Mouse (Mus musculus) thymus, postnatal 10 days (tissue): ENCODE results near the gene Pfkfb3.
"Not testable (repeated sequence)": the region's sequence is repeated elsewhere in the genome, so short reads cannot be mapped to it uniquely, and the experiment has no call there.

Experiments used
- DNase-seq, 2 experiments: peaks; one replicate each; pipeline ENCODE4 v3.0.0; 2021; ENCODE audit warnings: low spot score in 2 of 2

Gene Pfkfb3

DNA sequence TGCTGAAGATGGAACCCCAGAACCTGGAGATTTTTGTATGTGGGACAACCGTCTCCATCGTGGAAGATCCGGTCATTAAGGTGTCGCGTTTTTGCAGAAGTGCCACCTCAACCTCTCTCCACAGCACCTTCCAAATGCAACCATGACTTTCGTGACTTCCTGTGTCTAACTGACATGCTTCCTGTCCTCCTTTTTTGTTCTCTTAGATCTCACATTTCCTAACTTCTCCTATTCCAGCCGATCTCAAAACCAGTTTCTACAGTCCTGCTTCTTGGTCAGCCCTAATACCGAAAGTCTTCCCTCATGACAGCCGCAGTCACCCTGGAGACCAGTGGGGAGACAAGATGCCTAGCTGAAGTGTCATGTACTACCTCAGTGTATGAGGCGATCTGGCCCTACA, 5.4 kb downstream of the Pfkfb3 start:
- DNase-seq: peak in 1 of 2 experiments; percentile 31

DNA sequence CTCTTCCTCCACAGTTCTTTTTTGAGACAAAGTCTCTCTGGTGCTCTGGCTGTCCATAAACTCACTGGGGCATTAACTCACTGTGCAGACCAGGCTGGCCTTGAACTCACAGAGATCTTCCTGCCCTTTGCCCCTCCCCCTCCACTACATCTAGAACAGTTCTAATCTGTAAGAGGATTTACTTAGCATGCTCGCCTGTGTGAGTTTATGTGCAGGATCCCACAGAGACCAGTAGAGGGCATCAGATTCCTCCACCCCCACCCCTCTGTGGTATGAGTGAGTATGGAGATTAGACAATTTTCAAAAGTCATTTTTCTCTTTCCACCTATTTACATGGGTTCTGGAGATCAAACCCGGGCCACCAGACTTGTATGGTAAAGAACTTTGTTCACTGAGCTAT, 6.3 kb downstream of the Pfkfb3 start:
- peak; percentile 55 to 56 for DNase-seq

DNA sequence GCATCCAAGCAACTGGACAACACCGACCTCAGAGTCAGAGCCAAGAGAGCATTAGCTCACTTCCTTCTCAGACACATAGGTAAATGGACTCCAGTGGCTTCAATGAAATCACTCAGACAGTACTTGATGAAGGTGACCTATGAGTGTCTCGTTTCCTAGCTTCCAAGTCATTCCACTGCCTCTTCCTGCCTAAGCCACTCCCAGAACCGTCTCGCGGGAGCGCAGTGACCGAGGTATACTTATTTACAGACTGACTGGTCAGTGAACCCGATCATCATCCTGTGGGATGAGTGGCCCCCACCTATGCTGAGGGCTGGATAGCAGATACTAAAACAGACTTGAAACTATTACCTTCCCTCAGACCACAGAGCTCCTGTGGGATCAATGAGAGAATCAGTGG, 7.8 kb downstream of the Pfkfb3 start:
- DNase-seq: no peak

DNA sequence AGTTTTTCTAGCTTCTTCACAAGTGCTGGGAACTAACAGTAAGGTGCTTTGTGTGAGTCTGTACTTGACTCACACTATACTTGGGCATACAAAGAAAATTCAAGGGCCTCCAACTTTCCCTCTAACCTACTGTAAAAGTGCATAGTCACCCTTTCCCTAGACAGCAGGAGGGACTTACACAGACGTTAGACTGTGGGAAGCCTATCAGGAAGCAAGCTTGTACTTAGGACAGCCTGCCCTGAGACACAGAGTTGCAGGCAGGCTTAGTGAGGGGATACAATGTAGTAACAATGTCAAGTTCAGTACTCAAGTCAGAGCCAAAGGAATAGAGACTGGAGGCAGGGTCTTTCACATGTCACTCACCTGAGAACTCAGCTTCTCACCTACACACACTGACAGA, 8.5 kb downstream of the Pfkfb3 start:
- no peak for DNase-seq

DNA sequence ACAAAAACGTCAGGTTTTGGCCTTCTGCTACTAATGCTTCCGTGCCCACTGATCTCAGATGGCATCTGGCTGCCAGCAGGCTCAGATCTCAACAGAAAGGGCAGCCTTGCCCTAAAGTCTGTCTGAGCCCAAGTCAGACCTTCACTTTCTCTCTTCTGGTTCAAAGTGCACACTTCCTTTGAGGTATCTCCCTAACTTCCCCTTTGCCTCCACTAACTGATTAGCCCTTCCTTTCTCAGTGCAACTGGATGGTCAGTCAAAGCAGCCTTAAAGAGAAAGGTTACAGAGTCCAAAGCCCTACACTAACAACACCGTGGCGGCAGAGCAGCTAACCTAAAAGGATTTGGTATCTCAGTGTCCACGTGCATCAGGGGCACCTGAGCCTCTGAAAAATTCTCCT, 9.5 kb downstream of the Pfkfb3 start:
- no peak for DNase-seq

DNA sequence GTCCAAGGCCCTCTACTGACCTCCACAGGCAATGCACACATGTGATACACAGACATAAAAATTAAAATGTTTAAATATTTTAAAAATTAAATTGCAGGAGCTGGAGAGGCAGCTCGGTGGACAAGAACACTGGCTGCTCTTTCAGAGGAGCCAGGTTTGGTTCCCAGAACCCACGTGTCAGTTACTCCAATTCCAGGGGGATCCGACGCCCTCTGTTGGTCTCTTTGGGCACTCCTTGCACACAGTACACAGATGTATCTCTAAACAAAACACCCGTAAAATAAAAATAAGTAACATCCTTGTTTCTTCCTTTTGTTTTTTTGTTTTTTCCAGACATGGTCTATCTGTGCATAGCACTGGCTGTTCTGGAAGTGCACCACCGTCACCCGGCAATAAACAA, 10.7 kb downstream of the Pfkfb3 start:
- no peak for DNase-seq

DNA sequence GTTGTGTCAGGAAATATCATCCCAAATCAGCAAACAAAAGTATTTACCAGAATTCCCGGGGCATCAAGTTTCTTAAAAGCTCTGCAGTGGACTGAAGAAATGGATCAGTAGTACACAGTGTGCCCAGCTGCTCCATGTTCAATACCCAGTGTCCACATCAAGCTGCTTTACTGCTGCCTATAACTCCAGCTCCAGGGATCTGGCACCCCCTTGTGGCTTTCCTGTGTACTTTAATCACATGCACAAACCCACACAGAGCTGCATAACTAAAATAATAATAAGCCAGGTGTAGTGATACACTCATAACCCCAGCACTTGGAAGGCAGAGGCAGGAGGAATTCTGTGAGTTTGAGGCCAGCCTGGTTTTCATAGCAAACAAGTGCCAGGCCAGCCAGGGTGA, 11.2 kb downstream of the Pfkfb3 start:
- peak; percentile 35 to 72 for DNase-seq

DNA sequence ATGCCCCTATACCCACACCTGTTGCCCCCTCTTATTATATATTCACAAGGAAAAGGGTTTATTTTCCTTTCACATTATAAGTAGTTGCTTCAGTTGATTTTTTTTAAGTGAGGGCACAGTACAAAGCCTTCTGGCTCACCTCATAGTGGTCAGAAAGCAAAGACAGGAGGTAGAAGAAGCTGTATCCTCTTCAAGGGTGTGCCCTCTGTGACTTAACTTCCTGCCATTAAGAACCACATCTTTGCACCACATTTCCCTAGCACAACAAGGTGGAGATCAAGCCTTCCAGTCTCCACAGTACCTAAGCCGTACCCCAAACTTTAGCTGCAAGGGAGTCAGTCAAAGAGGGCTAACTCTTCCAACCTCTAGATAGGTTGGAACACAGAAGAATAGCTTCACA, 11.8 kb downstream of the Pfkfb3 start:
- DNase-seq: no peak

DNA sequence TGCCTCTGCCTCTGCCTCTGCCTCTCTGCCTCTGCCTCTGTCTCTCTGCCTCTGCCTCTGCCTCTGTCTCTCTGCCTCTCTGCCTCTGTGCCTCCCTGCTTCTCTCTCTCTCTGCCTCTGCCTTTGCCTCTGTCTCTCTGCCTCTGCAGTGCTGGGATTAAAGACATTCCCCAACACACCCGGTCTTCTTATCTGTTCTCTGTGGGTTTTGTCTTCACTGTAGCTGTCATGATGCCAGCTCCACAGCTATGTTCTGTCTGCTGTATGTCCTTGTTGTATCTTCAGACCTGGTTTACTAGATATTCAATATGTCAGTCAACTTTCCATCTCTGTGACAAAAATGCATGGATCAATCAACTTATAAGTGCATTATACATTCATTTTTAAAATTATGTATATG, 12.3 kb downstream of the Pfkfb3 start:
- not testable (repeated sequence) for DNase-seq

DNA sequence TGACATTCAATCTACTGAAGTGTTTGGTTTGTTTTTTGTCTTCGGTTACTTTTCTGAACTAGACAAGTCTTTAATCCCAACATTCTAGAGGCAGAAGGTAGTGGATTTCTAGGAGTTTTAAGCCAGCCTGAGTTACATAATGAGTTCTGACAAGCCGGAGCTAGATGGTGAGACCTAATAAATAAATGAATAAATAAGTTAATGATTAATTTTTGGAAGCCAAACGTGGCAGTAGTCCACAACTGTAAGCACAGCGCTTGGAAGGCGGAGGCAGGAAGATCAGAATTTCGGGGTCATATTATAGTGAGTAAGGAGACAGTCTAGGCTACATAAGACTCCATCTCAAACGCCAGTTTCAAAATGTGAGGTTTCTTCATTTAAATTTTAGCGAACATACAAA, 17.9 kb downstream of the Pfkfb3 start:
- no peak for DNase-seq

DNA sequence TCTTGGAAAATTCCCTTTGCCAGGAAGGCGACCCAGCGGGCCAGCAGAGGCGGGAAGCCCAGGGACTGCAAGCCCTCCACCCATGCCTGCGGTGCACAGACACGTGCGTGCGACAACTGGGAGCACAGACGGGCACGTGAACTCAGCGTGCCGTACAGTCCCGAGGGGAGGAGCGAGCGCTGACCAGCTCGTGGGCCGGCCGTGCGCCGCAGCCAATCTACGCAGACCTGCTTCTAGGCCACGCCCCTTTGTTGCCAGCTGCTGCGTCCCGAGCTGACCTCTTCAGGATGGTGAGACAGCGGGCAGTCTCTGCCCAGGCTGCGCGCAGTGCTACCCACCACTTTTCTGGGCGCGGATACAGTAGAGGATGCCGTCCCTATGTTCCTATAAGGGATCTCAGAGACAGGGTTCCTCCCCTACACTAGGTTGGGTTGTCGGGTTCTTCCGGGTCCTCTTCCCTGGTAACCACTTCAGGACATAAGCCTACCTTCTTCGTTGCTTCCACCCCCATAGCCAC, 18.4 kb downstream of the Pfkfb3 start:
- DNase-seq: peak; percentile 37 to 43

DNA sequence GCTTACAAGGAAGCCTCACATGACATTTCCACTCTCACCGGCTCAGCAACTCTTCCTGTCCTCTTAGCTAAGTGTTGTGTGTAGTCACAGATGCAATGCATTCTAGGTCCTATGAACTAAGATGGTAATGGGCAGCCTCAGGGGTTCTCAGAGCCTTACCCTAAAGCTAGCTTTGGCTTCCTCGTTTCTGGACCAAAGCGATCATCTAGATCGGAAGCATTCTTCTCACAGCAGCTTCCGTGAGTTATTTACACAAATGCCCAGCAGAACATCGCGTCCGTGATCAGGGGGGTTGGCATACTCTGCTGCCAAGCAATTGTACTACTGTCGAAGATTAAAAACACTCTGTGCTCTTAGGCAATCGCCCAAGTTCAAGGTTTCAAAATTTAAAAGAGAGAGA, 19.1 kb downstream of the Pfkfb3 start:
- DNase-seq: no peak

DNA sequence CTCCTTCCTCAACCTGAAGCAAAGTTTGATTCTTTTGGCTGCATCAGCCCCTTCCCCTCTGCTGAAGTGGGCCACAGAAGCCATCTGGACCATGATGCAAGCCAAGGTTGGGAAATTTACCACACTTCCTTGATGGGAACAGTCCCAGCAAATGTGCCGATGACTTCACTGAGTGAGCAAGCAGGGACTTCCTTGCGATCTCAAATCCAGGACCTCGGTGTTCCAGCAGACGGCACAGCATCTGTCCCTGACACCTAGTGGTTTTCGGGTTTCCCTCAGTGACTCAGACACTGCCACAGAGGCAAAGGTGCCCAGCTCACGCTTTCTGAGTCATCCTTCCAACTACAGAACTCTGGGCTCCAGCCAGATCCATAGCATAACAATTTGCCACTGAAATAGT, 23.8 kb downstream of the Pfkfb3 start:
- no peak for DNase-seq

DNA sequence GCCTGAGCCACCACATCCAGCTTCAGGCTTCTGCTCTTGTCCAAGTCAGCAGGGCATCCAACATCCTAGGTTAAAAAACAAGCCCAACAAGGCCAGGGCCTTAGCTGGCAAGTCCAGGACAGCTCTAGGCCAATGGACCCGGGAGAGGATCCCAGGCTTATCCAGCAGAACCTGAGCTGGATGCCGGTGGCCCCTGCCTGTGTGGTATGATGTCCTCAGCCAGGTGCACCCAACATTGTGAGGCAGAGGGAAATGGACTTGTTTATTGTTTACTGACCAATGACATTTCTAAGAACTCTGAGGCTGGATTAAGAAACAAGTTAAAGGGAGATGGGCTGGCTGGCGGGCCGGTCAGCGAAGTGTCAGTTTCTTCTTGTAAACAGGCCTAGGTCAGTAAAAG, 27.8 kb downstream of the Pfkfb3 start:
- DNase-seq: no peak

DNA sequence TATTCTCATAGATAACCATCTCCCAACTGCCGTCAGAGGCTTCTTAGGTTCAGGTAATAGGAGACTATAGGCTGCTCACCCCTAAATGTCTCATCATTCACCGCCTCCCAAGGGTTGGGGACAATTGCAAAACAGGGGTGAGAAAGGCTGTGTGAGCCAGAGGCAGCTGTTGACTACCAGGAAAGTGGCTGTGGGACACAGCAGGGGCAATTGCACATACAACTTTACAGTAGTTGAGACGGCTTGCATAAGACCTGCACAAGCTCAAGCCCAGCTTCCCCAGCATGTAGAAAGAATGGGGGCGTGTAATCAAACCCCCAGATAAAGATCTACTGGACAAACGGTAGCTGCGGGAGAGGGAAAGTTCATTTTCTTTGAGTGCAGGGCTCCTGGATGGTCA, 29.1 kb downstream of the Pfkfb3 start:
- no peak for DNase-seq

DNA sequence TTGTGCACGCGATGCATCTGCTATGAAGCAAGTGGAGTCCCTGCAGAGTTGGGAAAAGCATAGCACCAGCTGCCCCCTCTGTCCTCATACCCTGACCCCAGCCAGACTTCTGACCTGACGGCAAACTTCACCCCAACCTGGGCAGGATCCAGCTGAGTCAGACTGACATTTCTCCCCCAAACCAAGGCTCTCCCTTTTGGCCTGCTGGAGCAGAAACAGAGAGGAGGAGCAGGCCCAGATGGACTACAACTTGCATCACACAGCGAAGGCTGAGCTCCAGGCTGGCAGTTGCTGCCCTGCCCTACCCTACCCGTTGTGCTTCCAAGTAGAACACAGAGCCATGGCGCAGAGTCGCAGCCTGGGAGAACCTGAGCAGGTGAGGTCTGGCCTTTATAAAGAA, 32.1 kb downstream of the Pfkfb3 start:
- DNase-seq: no peak

DNA sequence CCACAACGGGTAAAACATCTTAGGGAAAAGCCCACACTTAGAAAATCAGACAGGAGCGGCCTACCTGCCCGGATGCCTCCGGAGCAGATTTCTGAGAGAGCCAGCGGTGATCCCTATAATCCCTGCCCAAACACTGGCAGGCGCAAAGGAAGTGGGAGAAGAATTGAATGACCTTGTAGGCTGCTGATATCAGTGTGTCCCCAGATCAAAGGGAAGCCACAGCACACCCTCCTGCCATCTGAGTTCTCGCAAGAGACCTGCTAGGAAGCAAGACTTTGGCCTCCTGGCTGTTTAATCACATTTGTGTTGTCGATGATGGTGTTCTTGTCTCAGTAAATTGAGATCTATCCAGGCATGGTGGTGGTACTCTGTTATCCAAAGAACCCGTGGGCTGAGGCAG, 33.1 kb downstream of the Pfkfb3 start:
- no peak for DNase-seq

DNA sequence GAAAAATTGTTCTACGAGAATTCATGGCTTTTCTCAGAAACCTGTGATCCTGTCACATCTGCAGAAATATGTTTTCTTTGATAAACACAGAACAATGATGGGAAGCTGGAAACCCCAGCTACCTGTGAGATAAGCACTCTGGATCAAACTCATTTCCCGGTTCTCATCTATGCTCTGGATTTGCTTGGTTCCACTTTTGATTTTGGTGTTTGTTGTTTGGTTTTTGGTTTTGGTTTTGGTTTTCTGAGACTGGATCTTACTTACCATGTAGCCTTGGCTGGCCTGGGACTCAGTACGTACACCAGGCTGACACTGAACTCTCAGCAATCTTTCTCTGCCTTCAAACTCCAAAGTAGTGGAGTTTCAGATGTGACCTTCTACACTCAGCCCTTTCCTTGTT, 38.0 kb downstream of the Pfkfb3 start:
- no peak for DNase-seq

DNA sequence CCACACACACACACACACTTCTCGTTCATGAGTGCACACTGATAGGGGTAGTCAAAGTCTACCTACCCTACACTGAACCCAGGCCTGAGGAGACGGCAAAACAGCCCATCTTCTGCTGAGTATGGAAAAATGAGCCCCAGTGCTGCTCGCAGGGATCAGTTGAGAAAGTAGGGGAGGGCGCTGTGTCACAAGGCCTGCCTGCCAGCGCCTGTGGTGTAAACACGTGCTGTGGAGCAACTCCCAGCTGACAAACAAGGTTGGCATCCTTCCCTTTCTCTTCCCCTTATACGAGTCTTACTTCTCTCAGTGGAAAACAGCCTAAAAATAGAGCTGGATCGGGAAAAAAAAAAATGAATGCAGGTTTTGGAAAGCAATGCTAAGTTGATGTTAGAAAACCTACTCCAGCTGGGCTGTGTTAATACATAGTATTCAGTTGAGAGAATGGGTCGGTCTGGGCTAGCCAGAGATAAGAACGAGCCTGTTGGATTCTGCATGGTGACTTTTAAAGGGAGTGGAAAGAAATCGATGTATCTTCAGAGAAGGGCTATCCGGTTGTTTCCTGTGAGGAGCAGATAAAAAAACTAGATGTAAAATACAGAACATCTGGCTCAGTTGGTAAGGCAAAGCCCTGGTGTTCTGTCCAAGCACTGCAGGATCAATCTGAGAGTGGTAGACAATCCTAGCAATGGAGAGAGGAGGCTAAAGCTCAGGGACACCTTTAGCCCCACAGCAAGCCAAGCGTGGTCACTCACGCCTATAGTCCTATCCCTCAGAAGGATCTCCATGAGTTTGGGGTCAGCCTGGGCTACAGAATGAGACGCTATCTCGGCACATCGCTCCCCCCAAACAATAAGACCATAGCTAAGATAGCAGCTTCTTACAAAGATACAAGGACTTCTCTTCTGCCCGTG, 40.6 kb downstream of the Pfkfb3 start:
- no peak for DNase-seq

DNA sequence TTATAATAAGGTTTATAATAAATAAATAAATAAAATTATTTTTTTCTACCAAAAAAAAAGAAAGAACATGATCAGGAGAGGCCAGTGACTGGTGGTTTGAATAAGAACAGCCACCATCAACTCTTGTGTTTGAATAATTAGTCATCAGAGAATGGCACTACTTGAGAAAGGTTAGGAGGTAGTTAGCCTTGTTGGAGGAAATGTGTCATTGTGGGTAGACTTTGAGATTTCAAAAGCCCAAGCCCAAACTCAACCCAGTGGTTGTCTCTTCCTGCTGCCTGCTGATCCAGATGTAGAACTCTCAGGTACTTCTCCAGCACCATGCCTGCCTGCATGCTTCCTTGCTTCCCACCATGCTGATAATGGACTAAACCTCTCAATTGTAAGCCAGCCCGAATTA, 41.8 kb downstream of the Pfkfb3 start:
- DNase-seq: no peak

DNA sequence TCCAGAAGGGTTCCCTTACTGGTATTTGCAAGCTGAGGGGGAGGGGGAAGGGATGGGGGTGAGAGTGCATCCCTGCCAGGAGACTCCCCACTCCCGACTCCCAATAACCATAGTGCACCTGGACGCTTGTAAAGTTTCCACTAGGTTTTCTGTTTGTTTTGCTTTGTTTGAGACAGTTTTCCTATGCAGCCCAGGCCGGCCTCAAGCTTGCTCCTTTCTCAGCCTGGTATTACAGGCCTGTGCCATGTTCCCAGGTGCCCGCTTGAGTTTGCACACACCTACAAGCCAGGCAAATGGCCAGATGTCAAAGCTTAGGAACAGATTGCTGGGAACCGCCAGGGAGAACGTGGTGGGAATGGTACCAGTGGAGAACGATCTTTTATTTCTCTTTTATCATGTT, 50.1 kb downstream of the Pfkfb3 start:
- DNase-seq: peak in 1 of 2 experiments; percentile 7

DNA sequence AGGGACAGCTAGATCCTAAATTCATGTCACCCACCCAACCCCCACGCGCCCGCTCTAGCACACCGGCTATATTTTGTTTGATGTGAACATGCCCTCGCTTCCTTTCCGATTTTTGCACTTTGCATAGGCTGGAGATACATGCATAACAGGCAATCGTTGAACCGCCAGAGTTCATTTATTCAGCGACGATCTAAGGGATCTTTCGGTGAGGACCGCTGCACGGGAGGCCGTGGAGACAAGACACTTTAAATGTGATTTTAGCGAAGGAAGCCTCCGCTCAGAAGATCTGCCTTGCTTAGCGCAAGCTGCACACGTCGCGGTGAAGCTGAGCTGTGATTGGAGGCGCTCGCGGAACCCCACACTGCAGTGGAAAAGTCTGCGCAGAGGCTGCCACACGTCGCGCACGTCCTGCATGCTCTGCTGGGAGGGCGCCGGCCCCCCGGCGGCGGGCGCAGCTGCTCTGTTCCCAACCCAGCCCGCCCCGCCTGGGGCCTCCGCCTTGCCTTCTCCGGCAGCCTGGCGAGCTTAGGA, 50.9 kb downstream of the Pfkfb3 start:
- peak; percentile 79 to 81 for DNase-seq

DNA sequence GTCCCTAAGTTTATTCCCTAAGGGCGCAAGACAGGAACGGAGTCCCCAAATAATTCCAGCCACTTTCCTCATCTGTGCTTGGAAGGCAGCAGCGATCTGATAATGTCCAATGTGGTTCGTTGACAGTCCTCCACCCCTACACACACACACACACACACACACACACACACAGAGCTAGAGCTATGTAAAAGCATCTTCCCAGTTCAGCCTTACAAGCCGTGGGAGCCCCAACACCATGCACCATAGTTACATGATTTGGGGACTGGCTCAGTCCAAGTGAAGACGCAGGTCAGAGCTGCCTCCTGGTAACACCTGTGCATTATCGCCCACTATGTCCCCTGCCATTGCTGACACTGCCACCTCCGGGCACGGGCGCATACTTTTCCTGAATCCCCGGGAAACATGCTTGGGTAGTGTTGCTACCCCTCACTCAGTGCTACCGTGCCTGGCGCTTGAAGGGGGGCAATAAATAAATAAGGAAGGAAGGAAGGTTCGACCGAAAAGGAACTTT, 51.6 kb downstream of the Pfkfb3 start:
- peak; percentile 15 to 24 for DNase-seq
